Mouse (Mus musculus) lung, adult 2 months (tissue): ENCODE data around the gene Lrp1.

Experiments used
- CTCF ChIP-seq: fragments of 200-500 bp; IDR thresholded peaks from 2 replicates; pipeline ENCODE4 v1.5.1; 2011; ENCODE audit warnings: mild to moderate bottlenecking, low read length, control low read depth; ENCODE audit not compliant: insufficient read depth
- POLR2A ChIP-seq: fragments of 200-500 bp; IDR thresholded peaks from 2 replicates; pipeline ENCODE4 v1.6.1; 2011; ENCODE audit warnings: low read depth, mild to moderate bottlenecking, control low read depth, low read length, borderline replicate concordance; ENCODE audit errors: extremely low read depth

GRCm38 (mm10) chr10:127508239-127508638 is 112.7 kb downstream of the Lrp1 start:
- peak; percentile 53; the same call in 1 of the 2 replicates for TF ChIP-seq CTCF
- no peak for TF ChIP-seq POLR2A
